Mouse (Mus musculus): ENCODE measurements around the gene Shisa5.

- TF ChIP-seq POLR2AphosphoS5 (IDR thresholded peaks at IDR 0.05; ENCODE audit: insufficient replicate concordance, low read depth, low read length) (no peak), CTCF (IDR thresholded peaks at IDR 0.05; ENCODE audit: low read depth, low read length) (no peak), TAL1 (conservative IDR thresholded peaks at IDR 0.05; ENCODE audit: low read depth, low read length) (no peak)
Observed at GRCm38 (mm10) chr9:109010316-109010690, 28.1 kb upstream of the Shisa5 start.

All from G1E (cell line).